Mouse (Mus musculus) megakaryocyte, embryonic 14.5 days (primary cell): ENCODE measurements around the gene BC030867. TPM values are rescaled to one million over a fixed set of nuclear protein-coding genes. Genes with fewer than 3 reads are reported as not detected.
A peak's percentile ranks its signal among the peaks of the same experiment; 100 is the strongest.

Experiments
- H3K27me3 ChIP-seq: replicated peaks from 2 replicates; pipeline ENCODE3; 2012; ENCODE audit warnings: inconsistent platforms
- H3K36me3 ChIP-seq: replicated peaks from 2 replicates; pipeline ENCODE3; 2012; ENCODE audit warnings: low read length, inconsistent platforms, mixed read lengths
- H3K4me1 ChIP-seq: 2 replicates; pipeline ENCODE4 v1.6.1; 2012; ENCODE audit warnings: inconsistent platforms
- H3K4me3 ChIP-seq: replicated peaks from 2 replicates; pipeline ENCODE3; 2012; ENCODE audit warnings: moderate library complexity, mild to moderate bottlenecking, inconsistent platforms
- H3K9me3 ChIP-seq: 2 replicates; pipeline ENCODE4 v1.6.1; 2012; ENCODE audit warnings: inconsistent platforms
- FLI1 ChIP-seq: IDR thresholded peaks from 2 replicates; pipeline ENCODE4 v1.6.1; 2012; ENCODE audit warnings: low read length, inconsistent platforms, mixed read lengths
- GATA1 ChIP-seq: IDR thresholded peaks from 3 replicates; pipeline ENCODE4 v1.6.1; 2012; ENCODE audit warnings: mixed read lengths, low read length, inconsistent platforms, borderline replicate concordance
- polyA plus RNA-seq: library from polyadenylated mRNA; stranded (reverse); fragments of >175 nt; gene quantifications from 2 replicates; pipeline ENCODE4 v1.2.3, GENCODE M21; 2012; ENCODE audit warnings: low replicate concordance; ENCODE audit not compliant: insufficient read depth

The BC030867 gene
- polyA plus RNA-seq, 1 experiment: 4.2 TPM

DNA sequence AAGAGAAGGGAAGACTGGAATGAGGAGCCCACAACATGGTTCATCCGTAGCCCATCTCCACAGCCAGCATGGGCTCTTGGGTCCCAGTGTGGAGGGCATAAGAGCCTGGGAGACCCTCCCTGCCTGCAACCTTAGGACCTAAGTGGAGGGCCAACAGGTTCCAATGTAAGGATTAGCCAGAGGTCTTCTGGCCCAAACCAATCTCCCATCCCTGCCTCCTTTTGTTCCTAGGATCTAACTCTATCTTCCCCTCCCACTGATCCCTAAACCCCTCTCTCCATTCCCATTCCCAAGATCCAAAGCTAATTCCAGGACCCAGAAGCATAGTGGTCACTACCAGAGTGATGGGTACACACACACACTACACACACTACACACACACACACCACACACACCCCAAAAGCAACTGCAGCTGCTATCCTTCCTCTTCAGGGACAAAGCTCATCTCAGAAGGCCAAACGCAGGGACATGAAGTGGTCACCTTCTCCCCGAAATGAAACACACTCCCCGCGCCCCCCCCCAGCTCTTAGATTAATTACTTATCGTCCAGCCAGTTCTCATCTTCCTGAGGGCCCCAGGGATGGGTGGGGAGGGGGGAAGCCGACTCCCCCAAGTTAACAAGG is 19.9 kb upstream of the BC030867 start:
- Histone ChIP-seq H3K36me3 (peaks cover 50% of the 10 kb centered on the region), H3K4me1 (peaks cover 67% of the 10 kb centered on the region), H3K4me3 (peak overlapping the region; percentile 98), H3K9me3 (no peaks in the 10 kb centered on the region), H3K27me3 (no peaks in the 10 kb centered on the region)
- TF ChIP-seq GATA1: no peak
- TF ChIP-seq FLI1: no peak

DNA sequence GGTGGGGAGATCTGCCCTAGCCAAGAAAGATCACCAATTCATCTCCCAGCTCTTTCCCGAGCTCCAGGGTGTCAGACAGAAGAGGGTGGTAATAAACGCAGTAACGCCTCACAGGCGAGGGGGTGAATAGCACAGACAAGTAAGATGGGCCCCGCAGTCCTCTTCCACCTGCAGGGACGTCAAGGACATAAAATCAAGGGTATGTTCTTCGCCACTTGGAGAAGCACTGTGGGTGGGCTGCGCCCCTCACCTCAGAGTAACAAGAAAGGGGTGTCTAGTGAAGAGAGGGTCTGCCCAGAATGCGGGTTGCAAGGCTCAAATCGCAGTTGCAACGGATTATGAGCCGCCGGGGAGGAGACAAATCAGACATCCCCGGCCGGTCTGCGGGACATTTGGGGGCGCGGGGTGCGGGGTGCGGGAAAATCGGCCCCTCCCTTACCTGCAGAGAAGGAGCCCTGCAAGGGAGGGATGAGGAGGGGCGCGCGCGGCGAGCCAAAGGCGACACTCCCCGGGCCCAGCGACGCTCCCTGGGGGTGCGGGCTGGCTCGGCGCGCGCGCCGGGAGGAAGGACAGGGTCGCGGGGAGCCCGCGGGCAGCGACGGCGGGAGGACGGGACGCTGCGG is 19.2 kb upstream of the BC030867 start:
- no peaks in the 10 kb centered on the region for H3K9me3 ChIP-seq
- peaks cover 60% of the 10 kb centered on the region for H3K4me1 ChIP-seq
- peak overlapping the region; percentile 98 for H3K4me3 ChIP-seq
- no peaks in the 10 kb centered on the region for H3K27me3 ChIP-seq
- TF ChIP-seq GATA1 (no peak), FLI1 (no peak)
- H3K36me3 ChIP-seq: peaks cover 43% of the 10 kb centered on the region

DNA sequence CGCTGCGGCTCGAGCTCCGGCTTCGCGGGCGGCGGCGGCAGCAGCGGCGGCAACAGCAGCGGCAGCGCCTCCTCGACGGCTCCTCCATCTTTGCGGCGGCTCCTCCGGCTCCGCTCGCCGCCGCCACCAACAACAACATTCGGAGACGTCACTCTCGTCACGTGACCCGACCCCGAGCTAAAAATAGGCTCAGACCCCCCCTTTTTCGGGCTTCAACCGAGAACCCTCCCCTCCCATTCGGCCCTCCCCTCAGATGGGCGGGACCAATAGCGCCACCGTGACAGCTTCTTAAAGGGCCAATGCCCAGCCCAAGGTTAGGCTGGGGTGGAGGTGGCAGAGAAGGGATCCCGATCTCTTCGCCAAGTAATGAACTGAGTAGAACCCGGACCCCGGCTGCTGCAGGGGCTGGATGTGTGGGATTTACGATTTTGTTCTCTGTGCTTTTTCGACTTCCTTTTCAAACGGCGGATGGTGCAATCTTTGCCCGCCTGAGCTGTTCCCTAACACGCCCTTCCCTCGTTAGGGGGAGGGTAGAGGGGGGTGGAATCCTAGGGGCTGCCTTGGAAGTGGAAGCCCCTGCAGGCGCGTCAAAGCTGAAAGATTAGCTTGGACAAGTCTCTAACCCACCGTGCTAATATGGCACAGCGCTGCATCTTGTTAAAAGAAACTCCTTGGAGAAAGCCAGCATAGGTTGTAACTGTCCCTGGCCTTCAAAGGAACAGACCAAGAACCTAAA is 18.5 kb upstream of the BC030867 start, which contains the start of gene Hdac5:
Gene Hdac5 (minus strand): TSS at position 161 of the 736 bp plus-strand sequence.
- no peaks in the 10 kb centered on the region for H3K9me3 ChIP-seq
- H3K27me3 ChIP-seq: peaks cover 2% of the 10 kb centered on the region
- peaks cover 57% of the 10 kb centered on the region for H3K4me1 ChIP-seq
- TF ChIP-seq GATA1: no peak
- no peak for TF ChIP-seq FLI1
- peaks cover 36% of the 10 kb centered on the region for H3K36me3 ChIP-seq
- peak within 1 kb of the TSS; percentile 98 for H3K4me3 ChIP-seq

GRCm38 (mm10) chr11:102236022-102236421 is 12.7 kb upstream of the BC030867 start:
- Histone ChIP-seq H3K27me3 (peaks cover 12% of the 10 kb centered on the region), H3K36me3 (no peaks in the 10 kb centered on the region), H3K4me1 (peaks cover 39% of the 10 kb centered on the region), H3K9me3 (no peaks in the 10 kb centered on the region), H3K4me3 (no peak overlapping the region)
- TF ChIP-seq FLI1 (no peak), GATA1 (no peak)

GRCm38 (mm10) chr11:102240636-102241035 is 8.0 kb upstream of the BC030867 start:
- peaks cover 3% of the 10 kb centered on the region; the same call in 1 of the 2 replicates for H3K9me3 ChIP-seq
- peaks cover 47% of the 10 kb centered on the region for H3K4me1 ChIP-seq
- peaks cover 8% of the 10 kb centered on the region for H3K27me3 ChIP-seq
- H3K36me3 ChIP-seq: no peaks in the 10 kb centered on the region
- no peak overlapping the region for H3K4me3 ChIP-seq
- TF ChIP-seq GATA1: no peak
- TF ChIP-seq FLI1: no peak

DNA sequence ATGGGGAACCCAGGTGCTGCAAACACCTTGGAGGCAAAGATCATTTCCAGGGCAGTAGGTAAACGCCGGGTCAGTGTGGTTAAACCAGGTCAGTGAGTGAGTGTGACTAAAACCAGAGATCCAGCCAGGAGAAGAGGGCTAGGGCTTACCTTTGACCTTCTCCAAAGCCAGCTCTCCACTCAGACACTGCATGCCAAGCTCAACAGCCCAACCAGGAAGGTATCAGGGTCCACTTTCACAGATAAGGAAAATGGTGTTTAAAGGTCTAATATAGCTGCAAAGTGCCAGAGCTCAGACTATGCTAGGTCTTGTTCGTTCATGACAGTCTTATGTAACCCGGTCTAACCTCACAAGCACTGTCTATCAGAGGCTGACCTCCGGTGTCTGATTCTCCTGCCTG is 7.4 kb upstream of the BC030867 start:
- peaks cover 8% of the 10 kb centered on the region for H3K27me3 ChIP-seq

GRCm38 (mm10) chr11:102241874-102242273 is 6.8 kb upstream of the BC030867 start:
- TF ChIP-seq FLI1 (no peak), GATA1 (no peak)
- Histone ChIP-seq H3K4me3 (no peak overlapping the region), H3K9me3 (peaks cover 3% of the 10 kb centered on the region; the same call in 1 of the 2 replicates)

More for the DNA sequence above, 7.4 kb upstream of the BC030867 start:
- Histone ChIP-seq H3K4me3 (no peak overlapping the region), H3K4me1 (peaks cover 47% of the 10 kb centered on the region), H3K36me3 (no peaks in the 10 kb centered on the region), H3K9me3 (peaks cover 3% of the 10 kb centered on the region; the same call in 1 of the 2 replicates)
- TF ChIP-seq FLI1 (no peak), GATA1 (no peak)

DNA sequence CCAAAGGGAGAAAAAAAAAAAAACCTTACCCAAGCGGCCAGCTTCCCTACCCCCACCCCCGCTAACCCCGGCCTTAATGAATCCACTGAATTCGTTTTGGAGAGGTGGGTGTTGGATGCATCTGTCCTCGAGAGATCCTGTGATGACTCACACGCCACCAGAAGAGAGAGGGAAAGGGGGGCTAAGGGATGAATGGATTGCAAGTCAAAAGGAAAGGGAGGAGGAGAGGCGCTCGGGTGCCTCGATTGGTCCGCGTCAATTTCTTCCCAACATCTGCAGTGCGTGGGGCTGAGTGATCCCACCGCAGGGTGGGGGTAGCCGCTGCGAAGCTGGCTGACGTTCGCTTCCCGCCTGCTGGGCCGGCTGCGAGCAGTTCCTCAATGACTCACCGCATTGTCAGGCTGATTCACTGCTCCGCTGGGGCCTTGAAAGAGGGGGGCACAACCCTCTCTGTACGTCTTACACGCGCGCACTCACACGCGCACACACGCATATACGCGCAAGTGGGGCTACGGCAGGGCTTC is 3.7 kb upstream of the BC030867 start:
- TF ChIP-seq FLI1: no peak
- TF ChIP-seq GATA1: no peak
- Histone ChIP-seq H3K9me3 (peaks cover 3% of the 10 kb centered on the region; the same call in 1 of the 2 replicates), H3K4me1 (peaks cover 54% of the 10 kb centered on the region), H3K27me3 (no peaks in the 10 kb centered on the region), H3K36me3 (no peaks in the 10 kb centered on the region), H3K4me3 (peak overlapping the region; percentile 92)

More at GRCm38 (mm10) chr11:102241874-102242273, 6.8 kb upstream of the BC030867 start:
- H3K27me3 ChIP-seq: peaks cover 8% of the 10 kb centered on the region
- H3K36me3 ChIP-seq: no peaks in the 10 kb centered on the region
- peaks cover 43% of the 10 kb centered on the region for H3K4me1 ChIP-seq

DNA sequence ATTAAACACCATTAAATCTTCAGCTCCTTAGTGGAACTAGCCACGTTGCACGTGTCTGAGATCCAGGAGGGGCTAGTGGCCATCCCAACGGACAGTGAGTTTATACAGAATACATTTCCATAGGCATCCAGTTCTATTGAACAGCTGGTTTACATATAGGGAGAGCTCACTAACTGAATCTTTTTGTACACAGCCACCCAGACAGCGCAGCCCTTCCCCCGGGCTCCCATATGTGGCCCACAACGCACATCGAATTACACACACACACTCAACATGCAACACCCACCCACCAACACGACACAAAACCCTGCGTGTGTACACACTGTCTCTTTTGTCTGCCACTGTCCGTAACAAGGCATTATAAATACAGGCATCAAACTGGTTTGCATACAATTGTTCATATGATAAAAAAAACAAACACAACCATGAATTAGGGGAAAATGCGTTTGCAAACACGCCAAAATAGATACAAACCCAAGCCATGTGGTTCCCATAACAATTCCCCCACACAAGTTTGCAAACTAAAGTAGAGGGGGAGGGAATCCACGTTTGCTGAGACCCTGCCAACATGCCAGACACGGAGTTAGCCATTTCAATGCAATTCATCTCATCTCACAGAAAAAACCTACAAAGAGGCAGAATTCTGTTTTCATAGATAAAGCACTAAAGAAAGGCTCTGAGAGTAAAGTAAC is 3.0 kb upstream of the BC030867 start:
- Histone ChIP-seq H3K4me1 (peaks cover 54% of the 10 kb centered on the region), H3K36me3 (peaks cover 3% of the 10 kb centered on the region), H3K9me3 (peaks cover 3% of the 10 kb centered on the region; the same call in 1 of the 2 replicates), H3K4me3 (peak overlapping the region; percentile 92), H3K27me3 (no peaks in the 10 kb centered on the region)
- no peak for TF ChIP-seq FLI1
- no peak for TF ChIP-seq GATA1
